Mouse (Mus musculus) G1E (cell line): ENCODE data around the gene Sdf2.

Source experiments
- CTCF ChIP-seq: IDR thresholded peaks from 2 replicates; pipeline ENCODE4 v1.5.1; 2012; ENCODE audit warnings: low read depth, low read length, inconsistent platforms, mixed read lengths
- GATA1 ChIP-seq: IDR thresholded peaks from 2 replicates; pipeline ENCODE4 v1.6.1; 2012; ENCODE audit warnings: borderline replicate concordance, low read length, inconsistent platforms, mixed read lengths

DNA sequence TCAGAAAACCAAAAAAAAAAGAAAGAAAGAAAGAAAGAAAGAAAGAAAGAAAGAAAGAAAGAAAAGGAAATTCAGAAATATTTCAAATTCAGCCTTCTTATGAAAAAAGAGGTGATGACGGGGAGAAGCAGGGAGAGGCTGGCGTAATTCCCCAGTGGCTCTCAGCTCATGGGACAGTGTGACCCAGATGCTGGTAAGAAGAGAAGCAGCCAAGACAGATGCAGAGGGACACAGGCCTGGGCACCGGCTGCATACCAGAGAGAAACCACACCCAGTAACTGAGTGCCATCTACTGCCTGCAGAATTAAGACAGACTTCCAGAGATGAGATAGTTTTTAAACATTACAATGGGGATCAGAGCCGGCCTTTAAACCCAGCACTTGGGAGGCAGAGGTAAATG, 22.0 kb upstream of the Sdf2 start:
- TF ChIP-seq CTCF (no peak), GATA1 (no peak)
